Mouse (Mus musculus) embryonic facial prominence, embryonic 14.5 days (tissue): ENCODE data around the gene Trim41. TPM values are rescaled to one million over a fixed set of nuclear protein-coding genes. Genes with fewer than 3 reads are reported as not detected.
"Not testable (repeated sequence)": the region's sequence is repeated elsewhere in the genome, so short reads cannot be mapped to it uniquely, and the experiment has no call there.

Experiments
- ATAC-seq: fragments of 200-750 bp; cut with Nextera tagmentation; 2 replicates; pipeline ENCODE4 v1.8.0; 2017; ENCODE audit warnings: low read depth, moderate number of reproducible peaks, moderate TSS enrichment
- DNase-seq: peaks from one replicate; pipeline ENCODE4 v3.0.0-alpha.2; 2015; ENCODE audit warnings: low spot score
- H3K27ac ChIP-seq: fragments of 300-500 bp; sonication (generic); replicated peaks from 2 replicates; pipeline ENCODE4 v1.5.1; 2014; ENCODE audit warnings: low read depth, mild to moderate bottlenecking, low read length, moderate library complexity
- H3K27me3 ChIP-seq: fragments of 300-500 bp; sonication (generic); replicated peaks from 2 replicates; pipeline ENCODE4 v1.6.1; 2014; ENCODE audit warnings: low read length; ENCODE audit not compliant: control insufficient read depth, insufficient read depth
- H3K36me3 ChIP-seq: fragments of 300-500 bp; sonication (generic); 2 replicates; pipeline ENCODE4 v1.6.1; 2014; ENCODE audit warnings: low read length, mixed read lengths; ENCODE audit not compliant: control insufficient read depth, insufficient read depth
- H3K4me1 ChIP-seq: fragments of 300-500 bp; sonication (generic); 2 replicates; pipeline ENCODE4 v1.6.1; 2014; ENCODE audit warnings: antibody characterized with exemption, low read length; ENCODE audit not compliant: control insufficient read depth, insufficient read depth
- H3K4me2 ChIP-seq: fragments of 300-500 bp; sonication (generic); 2 replicates; pipeline ENCODE4 v1.6.1; 2014; ENCODE audit warnings: low read depth, mild to moderate bottlenecking, low read length, moderate library complexity, mixed read lengths
- H3K4me3 ChIP-seq: fragments of 300-500 bp; sonication (generic); 2 replicates; pipeline ENCODE4 v1.5.1; 2014; ENCODE audit warnings: low read depth, mild to moderate bottlenecking, low read length
- H3K9ac ChIP-seq: fragments of 300-500 bp; sonication (generic); 2 replicates; pipeline ENCODE4 v1.6.1; 2014; ENCODE audit warnings: low read depth, mild to moderate bottlenecking, low read length, moderate library complexity, mixed read lengths
- H3K9me3 ChIP-seq: fragments of 300-500 bp; sonication (generic); 2 replicates; pipeline ENCODE4 v1.6.1; 2016; ENCODE audit warnings: low read length; ENCODE audit not compliant: control insufficient read depth
- WGBS: fragments of 180-500 bp; shearing (Covaris S2); extraction: QIAGEN DNeasy Blood & Tissue Kit; methylation state at CpG from one replicate; pipeline ENCODE4 v1.1.7; 2014; 5-methylcytosine and 5-hydroxymethylcytosine counted together
- polyA plus RNA-seq: library from polyadenylated mRNA; unstranded; fragments of >200 nt; fragmentation: Nextera tagmentation; extraction: Ambion mirVana; gene quantifications from 2 replicates; pipeline ENCODE4 v1.2.1, GENCODE M21; 2014

Gene Trim41
- polyA plus RNA-seq, 1 experiment from 2014 or later = 5.2 TPM

DNA sequence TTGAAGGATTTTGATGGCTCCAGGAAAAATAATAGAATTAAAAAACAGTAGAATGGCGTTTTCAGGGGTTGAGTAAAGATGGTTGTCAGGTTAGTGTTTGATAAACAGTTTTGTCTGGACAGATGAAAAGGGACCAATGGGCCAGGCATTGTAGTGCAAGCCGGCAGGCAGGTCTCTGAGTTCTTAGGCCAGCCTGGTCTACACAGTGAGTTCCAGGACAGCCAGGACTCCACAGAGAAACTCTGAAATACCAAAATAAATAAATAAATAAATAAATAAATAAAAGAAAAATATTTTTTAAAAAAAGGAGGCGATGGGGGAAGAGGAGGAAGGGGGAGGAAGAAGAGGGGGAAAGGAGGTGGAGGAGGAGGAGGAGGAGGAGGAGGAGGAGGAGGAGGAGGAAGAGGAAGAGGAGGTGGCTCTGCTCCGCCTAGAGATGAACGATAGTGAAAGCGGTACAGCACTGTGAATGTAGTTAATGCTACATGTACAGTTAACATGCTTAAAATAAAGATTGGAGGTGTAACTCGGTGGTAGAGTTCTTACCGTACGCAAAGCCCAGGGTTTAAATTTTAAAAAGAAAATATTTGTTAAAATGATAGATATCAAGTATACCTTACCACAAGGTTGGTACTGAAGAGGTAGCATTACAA, 16.1 kb upstream of the Trim41 start:
- DNase-seq = no peak
- no peak overlapping the region for H3K27ac ChIP-seq
- H3K4me3 ChIP-seq = peak overlapping the region; percentile 72
- 0 out of 2 replicates have a peak, but pooled peaks have one; percentile 3 for ATAC-seq
- peaks cover 3% of the 10 kb centered on the region for H3K4me1 ChIP-seq
- WGBS = 34% methylated on average over 9 of the region's 9 CpGs
- no peaks in the 10 kb centered on the region for H3K36me3 ChIP-seq
- H3K4me2 ChIP-seq = peak overlapping the region; percentile 71
- 0 out of 2 replicates have a peak overlapping the region, but pooled peaks have one; percentile 69 for H3K9ac ChIP-seq
- no peaks in the 10 kb centered on the region for H3K27me3 ChIP-seq
- H3K9me3 ChIP-seq = no peaks in the 10 kb centered on the region

DNA sequence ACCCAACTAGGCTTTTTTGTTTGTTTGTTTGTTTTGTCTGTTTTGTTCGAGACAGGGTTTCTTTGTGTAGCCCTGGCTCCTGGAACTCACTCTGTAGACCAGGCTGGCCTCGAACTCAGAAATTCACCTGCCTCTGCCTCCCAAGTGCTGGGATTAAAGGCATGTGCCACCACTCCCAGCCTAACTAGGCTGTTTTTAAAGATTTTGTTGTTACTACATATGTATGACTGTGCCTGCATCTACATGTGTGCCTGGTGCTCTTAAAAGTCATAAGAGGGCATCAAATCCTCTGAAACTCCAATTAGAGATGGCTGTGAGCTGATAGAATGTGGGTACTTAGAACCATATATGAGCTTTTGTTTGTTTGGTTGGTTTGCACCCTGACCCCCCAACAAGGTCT, 14.1 kb upstream of the Trim41 start:
- Histone ChIP-seq H3K9ac (no peak overlapping the region), H3K9me3 (no peaks in the 10 kb centered on the region), H3K4me1 (peaks cover 3% of the 10 kb centered on the region; the same call in 1 of the 2 replicates), H3K36me3 (no peaks in the 10 kb centered on the region), H3K27me3 (no peaks in the 10 kb centered on the region), H3K4me2 (no peak overlapping the region), H3K27ac (no peak overlapping the region), H3K4me3 (no peak overlapping the region)
- 64% methylated on average over 2 of the region's 2 CpGs for WGBS
- ATAC-seq = no peak
- no peak for DNase-seq

DNA sequence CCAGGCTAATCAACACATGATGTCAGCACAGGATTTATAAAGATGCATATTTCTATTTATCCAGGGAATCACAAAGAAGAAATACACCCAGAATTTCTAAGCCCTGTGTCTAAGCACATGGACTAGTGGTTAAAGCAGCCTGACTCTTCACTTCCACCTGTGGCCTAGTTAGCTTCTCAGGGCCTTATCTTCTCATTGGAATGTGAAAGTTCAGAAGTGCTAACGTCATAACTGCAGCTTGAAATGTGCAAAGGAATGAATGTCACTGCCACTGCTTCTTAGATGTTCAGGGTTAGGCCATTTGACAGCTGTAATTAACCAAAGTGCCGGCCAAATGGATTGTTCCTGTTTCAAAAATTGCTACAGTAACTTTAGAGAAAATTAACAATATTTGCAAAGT, 13.1 kb upstream of the Trim41 start:
- no peaks in the 10 kb centered on the region for H3K27me3 ChIP-seq
- H3K9ac ChIP-seq = no peak overlapping the region
- no peak overlapping the region for H3K27ac ChIP-seq
- no peaks in the 10 kb centered on the region for H3K36me3 ChIP-seq
- no peak overlapping the region for H3K4me2 ChIP-seq
- no peak for ATAC-seq
- WGBS = 70% methylated on average over 2 of the region's 2 CpGs
- peaks cover 3% of the 10 kb centered on the region; the same call in 1 of the 2 replicates for H3K4me1 ChIP-seq
- no peak overlapping the region for H3K4me3 ChIP-seq
- no peaks in the 10 kb centered on the region for H3K9me3 ChIP-seq
- no peak for DNase-seq

DNA sequence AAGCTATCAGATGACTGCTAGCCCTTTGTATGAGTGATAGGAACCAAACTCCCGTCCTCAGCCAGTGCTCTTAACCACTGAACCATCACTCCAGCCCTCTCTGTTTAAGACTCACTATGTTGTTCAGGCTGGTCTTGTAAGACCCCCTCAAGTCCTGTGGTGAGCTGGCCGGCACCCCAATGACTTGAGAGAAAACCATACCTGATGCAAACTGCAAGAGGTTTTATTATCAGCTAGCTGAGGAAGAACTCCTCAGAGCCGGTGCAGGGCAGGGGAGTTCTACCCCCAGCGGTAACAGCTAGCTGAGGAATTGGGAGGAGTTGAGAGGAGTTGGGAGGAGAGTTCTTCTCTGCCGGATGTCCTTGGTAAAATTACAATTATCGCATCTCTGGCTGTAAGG, 10.8 kb upstream of the Trim41 start:
- DNase-seq (no peak), ATAC-seq (no peak)
- Histone ChIP-seq H3K36me3 (no peaks in the 10 kb centered on the region), H3K27ac (no peak overlapping the region), H3K4me1 (peaks cover 13% of the 10 kb centered on the region), H3K4me2 (no peak overlapping the region), H3K27me3 (peaks cover 13% of the 10 kb centered on the region), H3K9me3 (no peaks in the 10 kb centered on the region), H3K9ac (no peak overlapping the region), H3K4me3 (no peak overlapping the region)
- 43% methylated on average over 6 of the region's 6 CpGs for WGBS

DNA sequence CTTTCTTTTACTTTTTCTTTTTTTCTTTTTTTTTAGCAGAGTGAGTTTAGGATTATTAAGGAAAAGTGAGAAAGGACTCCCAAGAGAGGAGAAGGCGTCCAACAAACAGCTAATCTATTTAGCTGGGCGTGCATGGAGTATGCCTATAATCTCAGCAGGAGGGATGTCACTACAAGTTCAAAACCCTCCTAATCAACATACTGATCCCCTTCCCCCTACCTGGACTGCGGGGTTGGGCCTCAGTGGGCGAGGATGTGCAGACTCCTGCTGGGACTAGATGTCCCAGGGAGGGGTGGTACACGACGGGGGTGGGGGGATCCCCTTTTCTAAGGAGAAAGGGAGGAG, 9.6 kb upstream of the Trim41 start:
- Histone ChIP-seq H3K9me3 (no peaks in the 10 kb centered on the region), H3K9ac (peak overlapping the region; percentile 59), H3K4me3 (peak overlapping the region; percentile 51), H3K4me1 (peaks cover 13% of the 10 kb centered on the region), H3K27ac (peak overlapping the region; percentile 52), H3K4me2 (peak overlapping the region; percentile 64), H3K27me3 (peaks cover 13% of the 10 kb centered on the region), H3K36me3 (no peaks in the 10 kb centered on the region)
- DNase-seq (no peak), ATAC-seq (no peak)
- 1% methylated on average over 6 of the region's 6 CpGs for WGBS

DNA sequence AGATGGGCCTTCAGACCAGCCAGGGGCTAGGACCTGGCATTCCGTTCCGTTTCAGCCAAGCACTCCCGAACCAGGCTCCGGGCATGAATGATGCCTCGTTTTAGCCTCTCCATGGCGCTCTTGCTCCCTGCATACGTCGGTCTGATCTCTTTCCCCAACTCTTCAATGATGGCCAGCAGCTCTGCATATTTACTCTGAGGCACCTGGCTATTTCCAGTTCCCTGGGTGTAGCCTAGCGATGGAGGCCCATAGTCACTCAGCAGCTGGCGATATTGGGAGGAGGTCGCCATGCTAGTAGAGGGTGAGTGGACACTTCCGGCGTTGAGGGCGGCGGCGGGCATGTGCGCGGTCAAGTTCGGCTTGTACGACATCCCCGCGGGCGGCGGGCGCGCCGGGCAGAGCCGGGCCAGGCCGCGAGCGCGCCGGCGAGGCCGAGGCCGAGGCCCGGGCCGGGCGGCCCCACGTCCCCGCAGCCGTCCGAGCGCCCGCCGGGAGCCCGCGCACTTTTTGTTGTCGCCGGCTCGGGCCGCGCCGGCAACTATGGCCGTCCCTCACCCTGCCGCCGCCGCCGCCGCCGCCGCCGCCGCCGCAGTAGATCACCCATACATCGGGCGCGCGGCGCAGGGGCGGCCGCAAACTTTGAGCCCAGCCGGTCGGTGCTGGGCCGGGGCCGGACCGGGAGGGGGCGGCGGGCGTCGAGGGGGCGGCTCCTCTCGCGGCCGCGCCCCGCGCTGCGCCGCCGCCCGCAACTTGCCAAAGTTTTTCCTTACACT, 9.0 kb upstream of the Trim41 start, which contains the start of the genes Trim7 and Gm12184:
Gene Trim7, plus strand, starts transcription at position 162 of the 773 bp plus-strand sequence.
Gene Gm12184, minus strand, starts transcription at position 677 of the 773 bp plus-strand sequence.
- ATAC-seq = peak; percentile 90
- 0% methylated on average over 20 of the region's 92 CpGs for WGBS
- peak within 1 kb of the TSS; percentile 51 for H3K4me3 ChIP-seq
- H3K4me2 ChIP-seq = peak within 1 kb of the TSS; percentile 64
- H3K27ac ChIP-seq = peak within 1 kb of the TSS; percentile 52
- H3K27me3 ChIP-seq = peaks cover 13% of the 10 kb centered on the region
- H3K36me3 ChIP-seq, DNase-seq, H3K9me3 ChIP-seq: not testable (repeated sequence)
- H3K4me1 ChIP-seq = peaks cover 13% of the 10 kb centered on the region
- peak within 1 kb of the TSS; percentile 59 for H3K9ac ChIP-seq

DNA sequence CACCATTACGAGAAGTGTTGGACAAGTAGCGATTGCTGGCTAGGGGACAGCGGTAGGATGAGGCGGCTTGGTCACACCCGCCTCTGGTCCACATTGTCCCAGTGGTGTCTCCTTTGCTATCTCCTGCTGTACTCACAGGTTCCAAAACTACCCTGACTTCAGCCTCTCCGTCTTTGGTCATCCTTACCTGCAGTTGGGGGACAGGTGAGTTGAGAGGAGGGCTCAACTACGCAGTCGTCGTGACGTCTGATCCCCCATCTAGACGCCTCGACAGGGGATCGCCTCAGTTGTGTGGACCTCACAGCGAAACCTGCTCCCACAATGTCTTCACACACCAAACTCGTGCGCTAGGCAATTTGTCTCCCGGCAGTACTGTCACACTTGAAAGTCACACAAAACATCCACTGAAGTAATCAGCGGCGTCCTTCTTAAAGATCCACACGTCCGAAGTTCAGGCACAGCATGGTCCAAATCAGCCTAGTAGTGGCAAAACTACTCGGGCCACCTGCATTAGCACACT, 7.2 kb upstream of the Trim41 start:
- Histone ChIP-seq H3K4me2 (peak overlapping the region; percentile 71), H3K36me3 (no peaks in the 10 kb centered on the region), H3K9me3 (no peaks in the 10 kb centered on the region), H3K27me3 (peaks cover 13% of the 10 kb centered on the region), H3K27ac (no peak overlapping the region), H3K9ac (peak overlapping the region; percentile 47), H3K4me3 (peak overlapping the region; percentile 40), H3K4me1 (peaks cover 13% of the 10 kb centered on the region)
- DNase-seq = no peak
- 3% methylated on average over 22 of the region's 22 CpGs for WGBS
- ATAC-seq = no peak

DNA sequence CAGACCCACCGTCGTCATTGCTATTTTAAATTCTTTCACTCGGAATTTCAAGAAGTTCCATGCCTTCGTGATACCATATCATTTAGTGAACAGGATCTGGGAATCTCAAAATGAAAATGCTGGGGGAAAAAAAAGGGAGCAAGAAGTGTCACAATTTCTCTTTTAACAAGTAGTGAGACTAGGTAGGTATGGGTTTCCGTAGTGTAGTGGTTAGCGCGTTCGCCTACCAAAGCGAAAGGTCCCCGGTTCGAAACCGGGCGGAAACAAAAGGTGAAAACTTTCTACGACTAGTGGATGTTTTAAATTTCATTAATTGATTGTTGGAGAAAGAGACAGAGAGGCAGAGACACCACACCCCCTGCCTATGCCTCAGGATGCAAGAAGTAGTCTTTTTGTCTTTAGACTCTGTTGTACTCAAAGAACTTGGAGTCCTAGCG, 6.4 kb upstream of the Trim41 start:
- no peak overlapping the region for H3K27ac ChIP-seq
- peak overlapping the region; percentile 40 for H3K4me3 ChIP-seq
- ATAC-seq = peak; percentile 9; the same call in 1 of the 2 replicates
- WGBS = under 1% methylated on average over 15 of the region's 15 CpGs
- no peaks in the 10 kb centered on the region for H3K36me3 ChIP-seq
- peak; percentile 82 for DNase-seq
- peak overlapping the region; percentile 71 for H3K4me2 ChIP-seq
- H3K9me3 ChIP-seq = no peaks in the 10 kb centered on the region
- peaks cover 13% of the 10 kb centered on the region for H3K27me3 ChIP-seq
- peaks cover 13% of the 10 kb centered on the region for H3K4me1 ChIP-seq
- peak overlapping the region; percentile 47; the same call in 1 of the 2 replicates for H3K9ac ChIP-seq
